Mouse (Mus musculus): ENCODE results near the gene Utrn.
A peak's percentile ranks its signal among the peaks of the same experiment; 100 is the strongest.

GRCm38 (mm10) chr10:12690601-12691000, 178.6 kb downstream of the Utrn start:
- TF ChIP-seq POLR2A (IDR thresholded peaks at IDR 0.05; ENCODE audit: borderline replicate concordance, extremely low read depth, insufficient read depth, insufficient read length, poor library complexity, severe bottlenecking) (no peak), CTCF (IDR thresholded peaks at IDR 0.05; ENCODE audit: borderline replicate concordance, extremely low read depth, insufficient read depth, insufficient read length) (peak; percentile 89)
